Mouse (Mus musculus) MEL (cell line): ENCODE data around the gene Foxf1.

ENCODE experiments used
- CTCF ChIP-seq, 3 experiments: IDR thresholded peaks in 2 of 3; conservative IDR thresholded peaks in 1 of 3; 2 replicates each; pipeline ENCODE4 v1.5.1; 2011 to 2012; ENCODE audit warnings: low read length in 3 of 3, low read depth in 2 of 3, mild to moderate bottlenecking in 2 of 3, improper control_type of control experiment in 1 of 3, inconsistent platforms in 1 of 3, mixed read lengths in 1 of 3, moderate library complexity in 1 of 3; ENCODE audit not compliant: control insufficient read depth in 1 of 3, insufficient read depth in 1 of 3, poor library complexity in 1 of 3, severe bottlenecking in 1 of 3
- EP300 ChIP-seq, 2 experiments: IDR thresholded peaks; 2 replicates each; pipeline ENCODE4 v1.6.1; 2011; ENCODE audit warnings: improper control_type of control experiment in 2 of 2, low read length in 2 of 2, low read depth in 1 of 2, mild to moderate bottlenecking in 1 of 2
- GATA1 ChIP-seq: IDR thresholded peaks from 2 replicates; pipeline ENCODE4 v1.6.1; 2011; ENCODE audit warnings: low read depth, low read length, improper control_type of control experiment
- JUND ChIP-seq: IDR thresholded peaks from 2 replicates; pipeline ENCODE4 v1.6.1; 2011; ENCODE audit warnings: low read depth, mild to moderate bottlenecking, improper control_type of control experiment, low read length
- MAX ChIP-seq: IDR thresholded peaks from 2 replicates; pipeline ENCODE4 v1.6.1; 2011; ENCODE audit warnings: low read length, improper control_type of control experiment
- MYC ChIP-seq: IDR thresholded peaks from 2 replicates; pipeline ENCODE4 v1.6.1; 2011; ENCODE audit warnings: low read depth, mild to moderate bottlenecking, low read length, improper control_type of control experiment, moderate library complexity
- NELFE ChIP-seq: IDR thresholded peaks from 2 replicates; pipeline ENCODE4 v1.6.1; 2011; ENCODE audit warnings: low read depth, low read length, improper control_type of control experiment
- POLR2A ChIP-seq, 2 experiments: IDR thresholded peaks; 2 replicates each; pipeline ENCODE4 v1.6.1; 2011 to 2012; ENCODE audit warnings: low read length in 2 of 2, mild to moderate bottlenecking in 2 of 2, control low read depth in 1 of 2, improper control_type of control experiment in 1 of 2, low read depth in 1 of 2, moderate library complexity in 1 of 2; ENCODE audit not compliant: control insufficient read depth in 1 of 2, insufficient read depth in 1 of 2, poor library complexity in 1 of 2
- UBTF ChIP-seq: IDR thresholded peaks from 2 replicates; pipeline ENCODE4 v1.6.1; 2012; ENCODE audit warnings: low read depth, mild to moderate bottlenecking, inconsistent platforms, low read length, improper control_type of control experiment, moderate library complexity, borderline replicate concordance; ENCODE audit not compliant: insufficient read depth
- USF1 ChIP-seq: IDR thresholded peaks from 2 replicates; pipeline ENCODE4 v1.6.1; 2014; ENCODE audit warnings: low read depth, mild to moderate bottlenecking, inconsistent platforms, low read length, improper control_type of control experiment, moderate library complexity
- ZNF384 ChIP-seq: IDR thresholded peaks from 2 replicates; pipeline ENCODE4 v1.6.1; 2012; ENCODE audit warnings: low read depth, mild to moderate bottlenecking, inconsistent platforms, low read length, improper control_type of control experiment

- TF ChIP-seq CTCF (IDR thresholded peaks at IDR 0.05 in 2 of 3, conservative IDR thresholded peaks at IDR 0.05 in 1 of 3; ENCODE audit: control insufficient read depth in 1 of 3, insufficient read depth in 1 of 3, low read depth in 2 of 3, low read length in 3 of 3, poor library complexity in 1 of 3, severe bottlenecking in 1 of 3): no peak
- TF ChIP-seq ZNF384: no peak
- no peak for TF ChIP-seq GATA1
- no peak for TF ChIP-seq JUND
- TF ChIP-seq MAX: no peak
- TF ChIP-seq EP300 (IDR thresholded peaks at IDR 0.05; ENCODE audit: low read depth in 1 of 2, low read length in 2 of 2): no peak
- no peak for TF ChIP-seq POLR2A (IDR thresholded peaks at IDR 0.05; ENCODE audit: control insufficient read depth in 1 of 2, insufficient read depth in 1 of 2, low read depth in 1 of 2, low read length in 2 of 2, poor library complexity in 1 of 2)
- TF ChIP-seq USF1: no peak
- TF ChIP-seq NELFE: no peak
- no peak for TF ChIP-seq MYC
- TF ChIP-seq UBTF: no peak
Observed at GRCm38 (mm10) chr8:121084210-121084951, at the start of gene Foxf1.
